Mouse (Mus musculus): ENCODE measurements around the gene Cntnap5c. TPM values are rescaled to one million over a fixed set of nuclear protein-coding genes. Genes with fewer than 3 reads are reported as not detected.

The Cntnap5c gene
- polyA plus RNA-seq, 1 experiment from 2014 or later: not detected

- no peaks in the 10 kb centered on the region for H3K9me3 ChIP-seq (replicated peaks; ENCODE audit: control insufficient read depth, low read length)
- no peak overlapping the region for H3K9ac ChIP-seq (ENCODE audit: low read depth, low read length)
- H3K27ac ChIP-seq (ENCODE audit: low read depth, low read length): no peak overlapping the region
- no peak overlapping the region for H3K4me3 ChIP-seq (ENCODE audit: low read depth, low read length)
- no peaks in the 10 kb centered on the region for H3K36me3 ChIP-seq (ENCODE audit: control insufficient read depth, insufficient read depth, low read length)
- WGBS (ENCODE audit: insufficient replicate concordance): 76% methylated on average over 4 of the region's 4 CpGs
- no peak for ATAC-seq (replicated peaks; ENCODE audit: insufficient number of reproducible peaks, low FRiP score, low TSS enrichment)
- no peak overlapping the region for H3K4me2 ChIP-seq
- no peaks in the 10 kb centered on the region for H3K4me1 ChIP-seq (ENCODE audit: control insufficient read depth, insufficient read depth, low read length)
- no peaks in the 10 kb centered on the region for H3K27me3 ChIP-seq (ENCODE audit: control insufficient read depth, insufficient read depth, low read length)
These were observed 594.4 kb downstream of the Cntnap5c start for GRCm38 (mm10) chr17:58363582-58364267.

GRCm38 (mm10) chr17:58370089-58370488 is 600.7 kb downstream of the Cntnap5c start:
- Histone ChIP-seq H3K9ac (ENCODE audit: low read depth, low read length) (no peak overlapping the region), H3K9me3 (replicated peaks; ENCODE audit: control insufficient read depth, low read length) (no peaks in the 10 kb centered on the region), H3K36me3 (ENCODE audit: control insufficient read depth, insufficient read depth, low read length) (no peaks in the 10 kb centered on the region), H3K4me3 (ENCODE audit: low read depth, low read length) (no peak overlapping the region), H3K27me3 (ENCODE audit: control insufficient read depth, insufficient read depth, low read length) (no peaks in the 10 kb centered on the region), H3K4me2 (no peak overlapping the region), H3K27ac (ENCODE audit: low read depth, low read length) (no peak overlapping the region), H3K4me1 (ENCODE audit: control insufficient read depth, insufficient read depth, low read length) (no peaks in the 10 kb centered on the region)
- no peak for ATAC-seq (replicated peaks; ENCODE audit: insufficient number of reproducible peaks, low FRiP score, low TSS enrichment)

- H3K4me1 ChIP-seq (ENCODE audit: control insufficient read depth, insufficient read depth, low read length): no peaks in the 10 kb centered on the region
- H3K9ac ChIP-seq (ENCODE audit: low read depth, low read length): no peak overlapping the region
- H3K36me3 ChIP-seq (ENCODE audit: control insufficient read depth, insufficient read depth, low read length): no peaks in the 10 kb centered on the region
- no peak overlapping the region for H3K4me2 ChIP-seq
- no peak overlapping the region for H3K4me3 ChIP-seq (ENCODE audit: low read depth, low read length)
- no peaks in the 10 kb centered on the region for H3K9me3 ChIP-seq (replicated peaks; ENCODE audit: control insufficient read depth, low read length)
- no peak for ATAC-seq (replicated peaks; ENCODE audit: insufficient number of reproducible peaks, low FRiP score, low TSS enrichment)
- no peak overlapping the region for H3K27ac ChIP-seq (ENCODE audit: low read depth, low read length)
- H3K27me3 ChIP-seq (ENCODE audit: control insufficient read depth, insufficient read depth, low read length): no peaks in the 10 kb centered on the region
These were observed 638.4 kb downstream of the Cntnap5c start for GRCm38 (mm10) chr17:58407769-58408168.

- H3K4me3 ChIP-seq (ENCODE audit: low read depth, low read length): no peak overlapping the region
- 63% methylated on average over 1 of the region's 1 CpGs for WGBS (ENCODE audit: insufficient replicate concordance)
- H3K4me2 ChIP-seq: no peak overlapping the region
- H3K36me3 ChIP-seq (ENCODE audit: control insufficient read depth, insufficient read depth, low read length): no peaks in the 10 kb centered on the region
- no peak overlapping the region for H3K9ac ChIP-seq (ENCODE audit: low read depth, low read length)
- no peak for ATAC-seq (replicated peaks; ENCODE audit: insufficient number of reproducible peaks, low FRiP score, low TSS enrichment)
- H3K9me3 ChIP-seq (replicated peaks; ENCODE audit: control insufficient read depth, low read length): no peaks in the 10 kb centered on the region
- no peak overlapping the region for H3K27ac ChIP-seq (ENCODE audit: low read depth, low read length)
- H3K4me1 ChIP-seq (ENCODE audit: control insufficient read depth, insufficient read depth, low read length): no peaks in the 10 kb centered on the region
- H3K27me3 ChIP-seq (ENCODE audit: control insufficient read depth, insufficient read depth, low read length): no peaks in the 10 kb centered on the region
These were observed 639.4 kb downstream of the Cntnap5c start for GRCm38 (mm10) chr17:58408756-58409155.

GRCm38 (mm10) chr17:58437443-58437842 is 668.1 kb downstream of the Cntnap5c start:
- no peaks in the 10 kb centered on the region for H3K36me3 ChIP-seq (ENCODE audit: control insufficient read depth, insufficient read depth, low read length)
- H3K27me3 ChIP-seq (ENCODE audit: control insufficient read depth, insufficient read depth, low read length): no peaks in the 10 kb centered on the region
- H3K4me1 ChIP-seq (ENCODE audit: control insufficient read depth, insufficient read depth, low read length): no peaks in the 10 kb centered on the region
- no peak overlapping the region for H3K4me3 ChIP-seq (ENCODE audit: low read depth, low read length)
- H3K27ac ChIP-seq (ENCODE audit: low read depth, low read length): no peak overlapping the region
- H3K9ac ChIP-seq (ENCODE audit: low read depth, low read length): no peak overlapping the region
- ATAC-seq (replicated peaks; ENCODE audit: insufficient number of reproducible peaks, low FRiP score, low TSS enrichment): no peak
- no peaks in the 10 kb centered on the region for H3K9me3 ChIP-seq (replicated peaks; ENCODE audit: control insufficient read depth, low read length)
- H3K4me2 ChIP-seq: no peak overlapping the region

Other genes starting within 250 kb of the Cntnap5c start
- not detected in 2 replicates for gene Vmn2r120, start 224.1 kb upstream of the Cntnap5c start, polyA plus RNA-seq (2014; fragmentation: Nextera tagmentation; extraction: Ambion mirVana)
- not detected in 2 replicates for gene Gm21834, start 27.4 kb upstream of the Cntnap5c start, polyA plus RNA-seq (2014; fragmentation: Nextera tagmentation; extraction: Ambion mirVana)

All from heart, embryonic 11.5 days (tissue).